Mouse (Mus musculus): ENCODE results near the gene Dusp23. TPM values are rescaled to one million over a fixed set of nuclear protein-coding genes. Genes with fewer than 3 reads are reported as not detected.
A peak's percentile ranks its signal among the peaks of the same experiment; 100 is the strongest.

Gene Dusp23
- polyA plus RNA-seq (2012; rRNA removed) (3.0 and 3.8 TPM in 2 replicates), polyA plus RNA-seq (2014; fragmentation: Nextera tagmentation; extraction: Ambion mirVana) (4.0 and 5.7 TPM in 2 replicates)

- Histone ChIP-seq H3K27ac (peak within 1 kb of the TSS; percentile 57), H3K9ac (replicated peaks) (peak within 1 kb of the TSS; percentile 65), H3K36me3 (replicated peaks; ENCODE audit: control insufficient read depth, insufficient read depth, low read depth) (no peaks in the 10 kb centered on the region), H3K27me3 (ENCODE audit: control insufficient read depth, insufficient read depth, low read length) (no peaks in the 10 kb centered on the region), H3K4me2 (ENCODE audit: low read depth) (peak within 1 kb of the TSS; percentile 84), H3K9me3 (ENCODE audit: control insufficient read depth, low read length) (no peaks in the 10 kb centered on the region), H3K4me1 (replicated peaks; ENCODE audit: control insufficient read depth in 2 of 2, insufficient read depth in 2 of 2, low read length in 1 of 2) (no peaks in the 10 kb centered on the region), H3K4me3 (ENCODE audit: insufficient read depth in 1 of 2, low read depth in 2 of 2, low read length in 2 of 2) (peak within 1 kb of the TSS; percentile 65 to 68)
- DNase-seq (ENCODE audit: low read depth in 3 of 3, low spot score in 3 of 3): peak; percentile 78 to 81 (median 80)
- peak; percentile 98 for ATAC-seq (ENCODE audit: insufficient read depth)
- TF ChIP-seq EP300 (IDR thresholded peaks at IDR 0.05; ENCODE audit: low read depth): 0 out of 2 replicates have a peak, but pooled peaks have one; percentile 17
- peak; percentile 90 for TF ChIP-seq CTCF (IDR thresholded peaks at IDR 0.05; ENCODE audit: low read depth)
- WGBS (ENCODE audit: insufficient replicate concordance): under 1% methylated on average over 53 of the region's 53 CpGs
These were observed at the start of gene Dusp23 for GRCm38 (mm10) chr1:172632451-172633326. TSS of gene Dusp23 (minus strand) at chr1:172632962.

GRCm38 (mm10) chr1:172680742-172681141 lies 48.0 kb upstream of the Dusp23 start:
- Histone ChIP-seq H3K27me3 (ENCODE audit: control insufficient read depth, insufficient read depth, low read length) (no peaks in the 10 kb centered on the region), H3K27ac (no peak overlapping the region), H3K4me2 (ENCODE audit: low read depth) (no peak overlapping the region), H3K9me3 (ENCODE audit: control insufficient read depth, low read length) (no peaks in the 10 kb centered on the region), H3K36me3 (replicated peaks; ENCODE audit: control insufficient read depth, insufficient read depth, low read depth) (no peaks in the 10 kb centered on the region), H3K9ac (replicated peaks) (no peak overlapping the region), H3K4me3 (ENCODE audit: insufficient read depth in 1 of 2, low read depth in 2 of 2, low read length in 2 of 2) (no peak overlapping the region), H3K4me1 (replicated peaks; ENCODE audit: control insufficient read depth in 2 of 2, insufficient read depth in 2 of 2, low read length in 1 of 2) (no peaks in the 10 kb centered on the region)
- WGBS (ENCODE audit: insufficient replicate concordance): 71% methylated on average over 4 of the region's 4 CpGs
- TF ChIP-seq EP300 (IDR thresholded peaks at IDR 0.05; ENCODE audit: low read depth) (no peak), CTCF (IDR thresholded peaks at IDR 0.05; ENCODE audit: low read depth) (no peak)
- DNase-seq (ENCODE audit: low read depth in 3 of 3, low spot score in 3 of 3): no peak
- no peak for ATAC-seq (ENCODE audit: insufficient read depth)

GRCm38 (mm10) chr1:172670716-172671115 lies 38.0 kb upstream of the Dusp23 start:
- TF ChIP-seq CTCF (IDR thresholded peaks at IDR 0.05; ENCODE audit: low read depth): no peak
- no peak for TF ChIP-seq EP300 (IDR thresholded peaks at IDR 0.05; ENCODE audit: low read depth)
- Histone ChIP-seq H3K9ac (replicated peaks) (no peak overlapping the region), H3K9me3 (ENCODE audit: control insufficient read depth, low read length) (no peaks in the 10 kb centered on the region), H3K4me1 (replicated peaks; ENCODE audit: control insufficient read depth in 2 of 2, insufficient read depth in 2 of 2, low read length in 1 of 2) (no peaks in the 10 kb centered on the region), H3K4me3 (ENCODE audit: insufficient read depth in 1 of 2, low read depth in 2 of 2, low read length in 2 of 2) (no peak overlapping the region), H3K36me3 (replicated peaks; ENCODE audit: control insufficient read depth, insufficient read depth, low read depth) (no peaks in the 10 kb centered on the region), H3K27me3 (ENCODE audit: control insufficient read depth, insufficient read depth, low read length) (no peaks in the 10 kb centered on the region), H3K27ac (no peak overlapping the region), H3K4me2 (ENCODE audit: low read depth) (no peak overlapping the region)
- no peak for ATAC-seq (ENCODE audit: insufficient read depth)
- no peak for DNase-seq (ENCODE audit: low read depth in 3 of 3, low spot score in 3 of 3)
- WGBS (ENCODE audit: insufficient replicate concordance): 69% methylated on average over 1 of the region's 1 CpGs

- Histone ChIP-seq H3K27me3 (ENCODE audit: control insufficient read depth, insufficient read depth, low read length) (no peaks in the 10 kb centered on the region), H3K36me3 (replicated peaks; ENCODE audit: control insufficient read depth, insufficient read depth, low read depth) (no peaks in the 10 kb centered on the region), H3K9ac (replicated peaks) (no peak overlapping the region), H3K4me3 (ENCODE audit: insufficient read depth in 1 of 2, low read depth in 2 of 2, low read length in 2 of 2) (no peak overlapping the region), H3K4me1 (replicated peaks; ENCODE audit: control insufficient read depth in 2 of 2, insufficient read depth in 2 of 2, low read length in 1 of 2) (no peaks in the 10 kb centered on the region), H3K4me2 (ENCODE audit: low read depth) (no peak overlapping the region), H3K27ac (no peak overlapping the region), H3K9me3 (ENCODE audit: control insufficient read depth, low read length) (no peaks in the 10 kb centered on the region)
- ATAC-seq (ENCODE audit: insufficient read depth) (no peak), DNase-seq (ENCODE audit: low read depth in 3 of 3, low spot score in 3 of 3) (no peak)
- TF ChIP-seq CTCF (IDR thresholded peaks at IDR 0.05; ENCODE audit: low read depth): no peak
- no peak for TF ChIP-seq EP300 (IDR thresholded peaks at IDR 0.05; ENCODE audit: low read depth)
- 64% methylated on average over 6 of the region's 6 CpGs for WGBS (ENCODE audit: insufficient replicate concordance)
These were observed 34.8 kb upstream of the Dusp23 start for GRCm38 (mm10) chr1:172667597-172667996.

- ATAC-seq (ENCODE audit: insufficient read depth) (no peak), DNase-seq (ENCODE audit: low read depth in 3 of 3, low spot score in 3 of 3) (no peak)
- no peaks in the 10 kb centered on the region for H3K36me3 ChIP-seq (replicated peaks; ENCODE audit: control insufficient read depth, insufficient read depth, low read depth)
- no peak overlapping the region for H3K4me3 ChIP-seq (ENCODE audit: insufficient read depth in 1 of 2, low read depth in 2 of 2, low read length in 2 of 2)
- 29% methylated on average over 2 of the region's 2 CpGs for WGBS (ENCODE audit: insufficient replicate concordance)
- H3K9me3 ChIP-seq (ENCODE audit: control insufficient read depth, low read length): no peaks in the 10 kb centered on the region
- no peak overlapping the region for H3K9ac ChIP-seq (replicated peaks)
- H3K4me1 ChIP-seq (replicated peaks; ENCODE audit: control insufficient read depth in 2 of 2, insufficient read depth in 2 of 2, low read length in 1 of 2): no peaks in the 10 kb centered on the region
- H3K27me3 ChIP-seq (ENCODE audit: control insufficient read depth, insufficient read depth, low read length): no peaks in the 10 kb centered on the region
- TF ChIP-seq EP300 (IDR thresholded peaks at IDR 0.05; ENCODE audit: low read depth) (no peak), CTCF (IDR thresholded peaks at IDR 0.05; ENCODE audit: low read depth) (no peak)
- H3K4me2 ChIP-seq (ENCODE audit: low read depth): no peak overlapping the region
- H3K27ac ChIP-seq: no peak overlapping the region
These were observed 32.7 kb upstream of the Dusp23 start for GRCm38 (mm10) chr1:172665457-172665856.

All from liver, embryonic 14.5 days (tissue).